Mouse (Mus musculus): ENCODE data around the gene C8b.

DNA sequence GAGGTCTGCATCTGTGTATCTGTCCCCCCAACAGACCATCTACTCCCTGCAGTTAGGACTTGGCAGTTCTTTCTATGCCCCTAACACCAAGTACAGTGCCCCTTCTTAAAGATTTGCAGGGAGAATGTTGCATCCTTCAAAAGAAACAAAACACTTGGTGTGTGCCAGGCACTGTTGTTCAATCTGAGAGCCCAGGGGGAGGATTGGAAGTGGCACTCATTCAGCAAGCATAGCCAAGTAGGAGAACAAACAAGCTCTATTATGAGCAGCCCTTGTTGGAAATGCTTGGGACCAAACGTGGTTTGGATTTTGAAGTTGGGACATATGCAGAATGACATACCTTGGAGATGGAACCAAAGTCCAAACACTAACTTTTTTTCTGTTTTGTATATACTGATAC lies 49.6 kb upstream of the C8b start:
- TF ChIP-seq POLR2A (IDR thresholded peaks at IDR 0.05; ENCODE audit: borderline replicate concordance, low read depth, low read length) = no peak
- no peak for TF ChIP-seq CTCF (IDR thresholded peaks at IDR 0.05; ENCODE audit: low read depth, low read length)

Data from bone marrow macrophage, adult 2 months (primary cell).